Comparison of ENCODE assay signal across 23 mouse cellular contexts in the genomic region with DNA sequence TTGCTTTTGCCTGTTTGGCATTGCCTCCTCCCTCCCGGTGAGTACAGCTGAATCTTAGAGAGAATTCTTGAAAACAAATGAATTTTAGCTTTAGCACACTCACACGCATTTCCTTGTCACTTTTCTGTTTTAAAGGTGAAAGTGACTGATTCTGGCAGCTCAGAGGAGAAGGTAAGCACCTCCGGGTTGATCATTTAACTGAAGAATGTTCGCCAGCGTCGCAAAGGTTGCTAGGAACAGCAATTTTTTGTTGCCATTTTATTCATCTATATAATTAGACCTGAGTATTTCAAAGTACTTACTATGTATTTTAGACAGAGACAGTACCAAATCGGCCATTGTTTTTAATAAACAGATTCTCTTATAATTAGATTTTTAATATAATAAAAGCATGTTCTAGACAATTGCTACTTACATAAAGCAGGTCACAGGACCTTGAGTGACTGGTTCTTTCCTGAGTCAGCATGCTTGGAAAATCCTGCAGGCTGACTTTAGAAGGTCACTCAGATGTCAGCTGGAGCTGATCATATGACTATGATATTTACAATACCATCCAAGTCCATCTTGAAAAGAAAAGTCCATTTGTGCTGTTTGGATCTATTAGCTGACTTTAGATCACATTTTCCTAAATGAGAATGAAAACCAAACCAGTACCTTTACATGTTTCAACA. TPM values are rescaled to one million over a fixed set of nuclear protein-coding genes. Genes with fewer than 3 reads are reported as not detected.
DNase-seq lines count a peak whose midpoint lies in the region; ATAC-seq and TF ChIP-seq lines count a peak whose summit lies in the region.
"Had no signal": no experiment of that assay in that cellular context is flagged by ENCODE, and none has a peak within 500 bp of the region (broad histone marks: within the 10 kb centered on the region; RNA-seq: fewer than 3 reads in every experiment).

No protein-coding gene starts in this region.

- TF ChIP-seq CTCF in liver, adult 2 months (IDR thresholded peaks at IDR 0.05; ENCODE audit: low read depth, low read length), result no peak
- TF ChIP-seq CTCF in liver, postnatal 0 days (IDR thresholded peaks at IDR 0.05; ENCODE audit: low read depth), result no peak
- no peak for TF ChIP-seq CTCF in bone marrow macrophage, adult 2 months (IDR thresholded peaks at IDR 0.05; ENCODE audit: low read depth, low read length)

- WGBS in liver, adult 2 months, result 31% methylated on average over 7 of the region's 7 CpGs
- 75% methylated on average over 7 of the region's 7 CpGs for WGBS in liver, postnatal 0 days (ENCODE audit: insufficient replicate concordance)
- 68% methylated on average over 7 of the region's 7 CpGs for WGBS in kidney, embryonic 16.5 days
- 87% methylated on average over 7 of the region's 7 CpGs for WGBS in midbrain, embryonic 16.5 days

- peak; percentile 74 for DNase-seq in liver, adult 2 months (ENCODE audit: extremely low read depth, low read depth, low spot score)
- DNase-seq in liver, postnatal 0 days, result no peak
- DNase-seq in embryo, embryonic 11 days, result no peak
- DNase-seq: cerebellum, adult 18-20 months; heart, adult 2 months; heart, postnatal 36 days; lung, adult 2 months; thymus, postnatal 25 days had no signal

- no peak overlapping the region for H3ac ChIP-seq in myocyte (ENCODE audit: control insufficient read depth, insufficient read length)

- TF ChIP-seq EP300 in liver, postnatal 0 days (IDR thresholded peaks at IDR 0.05; ENCODE audit: low read depth), result no peak

- H3K27me3 ChIP-seq in liver, adult 2 months (ENCODE audit: control insufficient read depth, insufficient read depth, low read length), result no peaks in the 10 kb centered on the region
- H3K27me3 ChIP-seq in liver, postnatal 0 days (ENCODE audit: insufficient read depth, low read length), result no peaks in the 10 kb centered on the region
- no peaks in the 10 kb centered on the region for H3K27me3 ChIP-seq in kidney, embryonic 16.5 days (ENCODE audit: insufficient read depth, low read length)
- no peaks in the 10 kb centered on the region for H3K27me3 ChIP-seq in myocyte (ENCODE audit: control insufficient read depth, insufficient read depth, insufficient read length)
- H3K27me3 ChIP-seq in midbrain, embryonic 16.5 days (ENCODE audit: control insufficient read depth, insufficient read depth, low read depth, low read length), result no peaks in the 10 kb centered on the region
- H3K27me3 ChIP-seq: hindbrain, embryonic 15.5 days; intestine, embryonic 15.5 days; neural tube, embryonic 13.5 days had no signal

- H3K9me3 ChIP-seq in liver, postnatal 0 days (ENCODE audit: low read length), result no peaks in the 10 kb centered on the region
- no peaks in the 10 kb centered on the region for H3K9me3 ChIP-seq in kidney, embryonic 16.5 days (ENCODE audit: low read length)
- H3K9me3 ChIP-seq in midbrain, embryonic 16.5 days (replicated peaks; ENCODE audit: control insufficient read depth, low read length, poor library complexity, severe bottlenecking), result no peaks in the 10 kb centered on the region
- H3K9me3 ChIP-seq: embryonic facial prominence, embryonic 10.5 days; forebrain, embryonic 12.5 days; hindbrain, embryonic 15.5 days; intestine, embryonic 15.5 days; limb, embryonic 10.5 days; midbrain, embryonic 10.5 days; neural tube, embryonic 13.5 days had no signal

- no peaks in the 10 kb centered on the region for H3K36me3 ChIP-seq in liver, adult 2 months (ENCODE audit: control insufficient read depth, insufficient read depth, low read length)
- no peaks in the 10 kb centered on the region for H3K36me3 ChIP-seq in liver, postnatal 0 days (replicated peaks; ENCODE audit: insufficient read depth, low read length)
- no peaks in the 10 kb centered on the region for H3K36me3 ChIP-seq in kidney, embryonic 16.5 days (ENCODE audit: insufficient read depth, low read length)
- H3K36me3 ChIP-seq in myocyte (ENCODE audit: control insufficient read depth, insufficient read depth), result peaks cover 38% of the 10 kb centered on the region
- H3K36me3 ChIP-seq in midbrain, embryonic 16.5 days (ENCODE audit: control insufficient read depth, insufficient read depth, low read length), result no peaks in the 10 kb centered on the region
- H3K36me3 ChIP-seq: embryonic facial prominence, embryonic 10.5 days; forebrain, embryonic 12.5 days; hindbrain, embryonic 15.5 days; intestine, embryonic 15.5 days; limb, embryonic 10.5 days; midbrain, embryonic 10.5 days; neural tube, embryonic 13.5 days had no signal

- peak overlapping the region; percentile 53; the same call in 1 of the 2 replicates for H3K4me3 ChIP-seq in liver, adult 2 months (ENCODE audit: insufficient read depth, low read depth, low read length)
- H3K4me3 ChIP-seq in liver, postnatal 0 days (ENCODE audit: low read depth, low read length), result no peak overlapping the region
- peak overlapping the region; percentile 52 for H3K4me3 ChIP-seq in bone marrow macrophage, adult 2 months (ENCODE audit: insufficient read depth, low read length)
- no peak overlapping the region for H3K4me3 ChIP-seq in kidney, embryonic 16.5 days (ENCODE audit: low read length)
- H3K4me3 ChIP-seq in myocyte, result peak overlapping the region; percentile 46
- H3K4me3 ChIP-seq in midbrain, embryonic 16.5 days (ENCODE audit: low read depth, low read length), result no peak overlapping the region
- H3K4me3 ChIP-seq: embryonic facial prominence, embryonic 10.5 days; forebrain, embryonic 12.5 days; heart, adult 2 months; hindbrain, embryonic 15.5 days; intestine, embryonic 15.5 days; layer of hippocampus, adult 2 months; left cerebral cortex, adult 2 months; limb, embryonic 10.5 days; midbrain, embryonic 10.5 days; neural tube, embryonic 13.5 days had no signal

- H3K4me2 ChIP-seq in liver, postnatal 0 days (ENCODE audit: low read depth, low read length), result no peak overlapping the region
- H3K4me2 ChIP-seq in kidney, embryonic 16.5 days (replicated peaks; ENCODE audit: low read depth, low read length), result no peak overlapping the region
- peak overlapping the region; percentile 76 for H3K4me2 ChIP-seq in myocyte (ENCODE audit: low read depth)
- H3K4me2 ChIP-seq in midbrain, embryonic 16.5 days (ENCODE audit: low read length), result no peak overlapping the region
- H3K4me2 ChIP-seq: forebrain, embryonic 12.5 days; hindbrain, embryonic 15.5 days; intestine, embryonic 15.5 days; liver, embryonic 11.5 days; neural tube, embryonic 13.5 days had no signal

- peaks cover 5% of the 10 kb centered on the region; the same call in 1 of the 2 replicates for H3K4me1 ChIP-seq in liver, adult 2 months (ENCODE audit: control insufficient read depth, insufficient read depth, low read length)
- no peaks in the 10 kb centered on the region for H3K4me1 ChIP-seq in liver, postnatal 0 days (ENCODE audit: insufficient read depth)
- H3K4me1 ChIP-seq in bone marrow macrophage, adult 2 months (ENCODE audit: control insufficient read depth, insufficient read depth, low read length), result peaks cover 21% of the 10 kb centered on the region
- H3K4me1 ChIP-seq in kidney, embryonic 16.5 days (ENCODE audit: insufficient read depth, low read length), result no peaks in the 10 kb centered on the region
- no peaks in the 10 kb centered on the region for H3K4me1 ChIP-seq in midbrain, embryonic 16.5 days (ENCODE audit: control insufficient read depth, insufficient read depth, low read length)
- H3K4me1 ChIP-seq: forebrain, embryonic 12.5 days; hindbrain, embryonic 15.5 days; neural tube, embryonic 13.5 days had no signal

- no peaks in the 10 kb centered on the region for H3K79me2 ChIP-seq in liver, adult 2 months (ENCODE audit: control insufficient read depth, insufficient read depth, low read length)
- peaks cover 21% of the 10 kb centered on the region for H3K79me2 ChIP-seq in myocyte (ENCODE audit: control insufficient read depth, insufficient read depth)

- no peak overlapping the region for H3K9ac ChIP-seq in liver, adult 2 months (ENCODE audit: low read depth, low read length)
- no peak overlapping the region for H3K9ac ChIP-seq in liver, postnatal 0 days (replicated peaks)
- no peak overlapping the region for H3K9ac ChIP-seq in kidney, embryonic 16.5 days (replicated peaks; ENCODE audit: low read length)
- H3K9ac ChIP-seq in midbrain, embryonic 16.5 days (ENCODE audit: low read depth, low read length), result no peak overlapping the region
- H3K9ac ChIP-seq: forebrain, embryonic 12.5 days; hindbrain, embryonic 15.5 days; intestine, embryonic 15.5 days; neural tube, embryonic 13.5 days had no signal

- no peak for TF ChIP-seq POLR2A in liver, adult 2 months (IDR thresholded peaks at IDR 0.05; ENCODE audit: extremely low read depth, insufficient read depth, low read length)
- no peak for TF ChIP-seq POLR2A in bone marrow macrophage, adult 2 months (IDR thresholded peaks at IDR 0.05; ENCODE audit: borderline replicate concordance, low read depth, low read length)
- TF ChIP-seq POLR2A in myocyte (IDR thresholded peaks at IDR 0.05; ENCODE audit: insufficient read length, low read depth), result no peak

- H3K27ac ChIP-seq in liver, adult 2 months (replicated peaks; ENCODE audit: insufficient read depth, low read depth, low read length), result peak overlapping the region; percentile 54; the same call in 1 of the 2 replicates
- no peak overlapping the region for H3K27ac ChIP-seq in liver, postnatal 0 days (ENCODE audit: low read depth)
- peak overlapping the region; percentile 78 for H3K27ac ChIP-seq in bone marrow macrophage, adult 2 months (ENCODE audit: insufficient read depth, low read depth, low read length)
- H3K27ac ChIP-seq in kidney, embryonic 16.5 days (ENCODE audit: low read length), result peak overlapping the region; percentile 21; the same call in 1 of the 2 replicates
- H3K27ac ChIP-seq in midbrain, embryonic 16.5 days (ENCODE audit: low read length), result no peak overlapping the region
- H3K27ac ChIP-seq: embryonic facial prominence, embryonic 10.5 days; forebrain, embryonic 12.5 days; heart, adult 2 months; hindbrain, embryonic 15.5 days; intestine, embryonic 15.5 days; layer of hippocampus, adult 2 months; left cerebral cortex, adult 2 months; limb, embryonic 10.5 days; midbrain, embryonic 10.5 days; neural tube, embryonic 13.5 days had no signal

- no peak for ATAC-seq in liver, postnatal 0 days
- ATAC-seq in kidney, embryonic 16.5 days (ENCODE audit: low FRiP score, low TSS enrichment), result no peak
- ATAC-seq in midbrain, embryonic 16.5 days, result no peak
- ATAC-seq: intestine, embryonic 15.5 days had no signal

RNA-seq across cellular contexts. Expression of a gene that starts 1.6 kb away (rescaled TPM):
- total RNA-seq in liver, adult 2 months (2014; rRNA removed), result 29.8 and 39.8 TPM in 2 replicates
- 16.7 and 19.3 TPM in 2 replicates for polyA plus RNA-seq in liver, adult 2 months (2012; rRNA removed)
- 73.9 and 103 TPM in 2 replicates for polyA plus RNA-seq in liver, postnatal 0 days (2015; fragmentation: Nextera tagmentation; extraction: Ambion mirVana)
- 514 and 522 TPM in 2 replicates for polyA plus RNA-seq in bone marrow macrophage, adult 2 months (2012; ENCODE audit: insufficient read depth, insufficient read length, missing spikeins)
- 167 and 243 TPM in 2 replicates for polyA plus RNA-seq in kidney, embryonic 16.5 days (2015; fragmentation: Nextera tagmentation; extraction: Ambion mirVana)
- 634 TPM for polyA plus RNA-seq in myocyte (2012; fragmentation: generic; extraction: Trizol)
- 12.0 and 49.9 TPM in 2 replicates for polyA plus RNA-seq in midbrain, embryonic 16.5 days (2015; fragmentation: Nextera tagmentation; extraction: Ambion mirVana)

RNA-seq across cellular contexts. Expression of a gene that starts 22.7 kb away (rescaled TPM):
- total RNA-seq in liver, adult 2 months (2014; rRNA removed), result 11.1 and 11.2 TPM in 2 replicates
- 5.7 and 5.8 TPM in 2 replicates for polyA plus RNA-seq in liver, adult 2 months (2012; rRNA removed)
- polyA plus RNA-seq in liver, postnatal 0 days (2015; fragmentation: Nextera tagmentation; extraction: Ambion mirVana), result 0.95 and 0.97 TPM in 2 replicates
- 17.8 and 20.7 TPM in 2 replicates for polyA plus RNA-seq in bone marrow macrophage, adult 2 months (2012; ENCODE audit: insufficient read depth, insufficient read length, missing spikeins)
- 15.2 and 17.4 TPM in 2 replicates for polyA plus RNA-seq in kidney, embryonic 16.5 days (2015; fragmentation: Nextera tagmentation; extraction: Ambion mirVana)
- polyA plus RNA-seq in myocyte (2012; fragmentation: generic; extraction: Trizol), result 6.3 TPM
- polyA plus RNA-seq in midbrain, embryonic 16.5 days (2015; fragmentation: Nextera tagmentation; extraction: Ambion mirVana), result 7.6 and 8.1 TPM in 2 replicates
- total RNA-seq: MEL had no signal

Comparison
In these comparisons a context has a peak if more than half of its experiments do, and no peak if none do; other contexts are left out.
1. H3K27ac ChIP-seq: peak in liver, adult 2 months (single experiment), bone marrow macrophage, adult 2 months (single experiment) and kidney, embryonic 16.5 days (single experiment); none in liver, postnatal 0 days (single experiment) and midbrain, embryonic 16.5 days (single experiment).
2. H3K4me3 ChIP-seq: peak in liver, adult 2 months (single experiment), bone marrow macrophage, adult 2 months (single experiment) and myocyte (single experiment); none in liver, postnatal 0 days (single experiment), kidney, embryonic 16.5 days (single experiment) and midbrain, embryonic 16.5 days (single experiment).